Mouse (Mus musculus): ENCODE data around the gene Tra2a.

- TF ChIP-seq POLR2A (IDR thresholded peaks at IDR 0.05; ENCODE audit: extremely low read depth, insufficient read depth, low read length) (no peak), CTCF (IDR thresholded peaks at IDR 0.05; ENCODE audit: low read depth, low read length) (no peak)
Observed at GRCm38 (mm10) chr6:49273934-49274333, 10.1 kb upstream of the Tra2a start.

Measured in liver, adult 2 months (tissue).